Mouse (Mus musculus) heart, postnatal 0 days (tissue): ENCODE measurements at regions not wholly inside any gene's neighbourhood (a gene's known extent, or its start where the extent isn't known, plus 50 kb on each side); places are given as distances from the start of the nearest gene placed in this dataset.

Experiments used
- ATAC-seq: fragments of 200-750 bp; cut with Nextera tagmentation; 2 replicates; pipeline ENCODE4 v1.8.0; 2017; ENCODE audit warnings: low read depth, moderate number of reproducible peaks, moderate library complexity; ENCODE audit not compliant: insufficient read depth
- DNase-seq: peaks from one replicate; pipeline ENCODE4 v3.0.0-alpha.2; 2016; ENCODE audit warnings: low spot score
- H3K27ac ChIP-seq: fragments of 300-500 bp; sonication (generic); 2 replicates; pipeline ENCODE4 v1.5.1; 2014; ENCODE audit warnings: low read depth, mild to moderate bottlenecking
- H3K27me3 ChIP-seq: fragments of 300-500 bp; sonication (generic); 2 replicates; pipeline ENCODE4 v1.6.1; 2014; ENCODE audit warnings: low read length, mixed read lengths; ENCODE audit not compliant: control insufficient read depth, insufficient read depth
- H3K36me3 ChIP-seq: fragments of 300-500 bp; sonication (generic); replicated peaks from 2 replicates; pipeline ENCODE4 v1.6.1; 2014; ENCODE audit warnings: low read length, mixed read lengths; ENCODE audit not compliant: control insufficient read depth, insufficient read depth
- H3K4me1 ChIP-seq: fragments of 300-500 bp; sonication (generic); 2 replicates; pipeline ENCODE4 v1.6.1; 2014; ENCODE audit warnings: antibody characterized with exemption; ENCODE audit not compliant: control insufficient read depth, insufficient read depth
- H3K4me2 ChIP-seq: fragments of 300-500 bp; sonication (generic); 2 replicates; pipeline ENCODE4 v1.6.1; 2014; ENCODE audit warnings: low read depth, mild to moderate bottlenecking, low read length, moderate library complexity
- H3K4me3 ChIP-seq: fragments of 300-500 bp; sonication (generic); 2 replicates; pipeline ENCODE4 v1.5.1; 2014; ENCODE audit warnings: low read depth, low read length
- H3K9ac ChIP-seq: fragments of 300-500 bp; sonication (generic); replicated peaks from 2 replicates; pipeline ENCODE4 v1.6.1; 2014; ENCODE audit warnings: low read depth, low read length, mixed read lengths
- H3K9me3 ChIP-seq: fragments of 300-500 bp; sonication (generic); replicated peaks from 2 replicates; pipeline ENCODE4 v1.6.1; 2016; ENCODE audit warnings: low read length; ENCODE audit not compliant: control insufficient read depth
- CTCF ChIP-seq: IDR thresholded peaks from 2 replicates; pipeline ENCODE4 v1.5.1; 2016; ENCODE audit warnings: antibody characterized with exemption, control low read depth, low read depth
- EP300 ChIP-seq: IDR thresholded peaks from 2 replicates; pipeline ENCODE4 v1.6.1; 2016; ENCODE audit warnings: antibody characterized with exemption, low read depth
- whole genome bisulfite sequencing: fragments of 180-500 bp; shearing (Covaris S2); extraction: QIAGEN DNeasy Blood & Tissue Kit; methylation state at CpG from one replicate; pipeline ENCODE4 v1.1.7; 2014; 5-methylcytosine and 5-hydroxymethylcytosine counted together

DNA sequence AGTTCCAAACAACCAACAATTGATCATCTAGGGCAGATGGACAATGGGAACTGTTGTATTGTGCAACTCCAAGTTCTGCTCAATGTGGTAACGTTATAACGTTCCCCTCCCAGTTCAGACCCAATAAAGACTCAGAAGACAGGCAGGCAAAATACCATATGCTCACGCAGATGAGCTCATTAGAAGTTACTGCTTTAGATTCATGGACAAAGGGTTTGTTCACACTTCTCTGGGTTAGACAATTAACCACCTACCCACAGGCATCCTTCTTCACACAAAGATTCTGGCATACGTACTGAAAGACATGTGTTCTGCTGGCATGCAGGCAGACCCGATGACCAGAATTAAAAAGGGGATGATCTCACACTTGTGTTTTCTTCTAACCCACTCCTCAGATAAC lies 130.0 kb downstream of the Polr2m start:
- 68% methylated on average over 5 of the region's 5 CpGs for WGBS
- H3K9me3 ChIP-seq, result no peaks in the 10 kb centered on the region
- DNase-seq (no peak), ATAC-seq (no peak)
- H3K4me2 ChIP-seq, result no peak overlapping the region
- H3K27me3 ChIP-seq, result no peaks in the 10 kb centered on the region
- no peak overlapping the region for H3K4me3 ChIP-seq
- no peak overlapping the region for H3K9ac ChIP-seq
- H3K27ac ChIP-seq, result no peak overlapping the region
- no peak for TF ChIP-seq CTCF
- TF ChIP-seq EP300, result no peak
- H3K4me1 ChIP-seq, result no peaks in the 10 kb centered on the region
- H3K36me3 ChIP-seq, result no peaks in the 10 kb centered on the region
